Mouse (Mus musculus): ENCODE results near the gene 1110002E22Rik.

The 1110002E22Rik gene

DNA sequence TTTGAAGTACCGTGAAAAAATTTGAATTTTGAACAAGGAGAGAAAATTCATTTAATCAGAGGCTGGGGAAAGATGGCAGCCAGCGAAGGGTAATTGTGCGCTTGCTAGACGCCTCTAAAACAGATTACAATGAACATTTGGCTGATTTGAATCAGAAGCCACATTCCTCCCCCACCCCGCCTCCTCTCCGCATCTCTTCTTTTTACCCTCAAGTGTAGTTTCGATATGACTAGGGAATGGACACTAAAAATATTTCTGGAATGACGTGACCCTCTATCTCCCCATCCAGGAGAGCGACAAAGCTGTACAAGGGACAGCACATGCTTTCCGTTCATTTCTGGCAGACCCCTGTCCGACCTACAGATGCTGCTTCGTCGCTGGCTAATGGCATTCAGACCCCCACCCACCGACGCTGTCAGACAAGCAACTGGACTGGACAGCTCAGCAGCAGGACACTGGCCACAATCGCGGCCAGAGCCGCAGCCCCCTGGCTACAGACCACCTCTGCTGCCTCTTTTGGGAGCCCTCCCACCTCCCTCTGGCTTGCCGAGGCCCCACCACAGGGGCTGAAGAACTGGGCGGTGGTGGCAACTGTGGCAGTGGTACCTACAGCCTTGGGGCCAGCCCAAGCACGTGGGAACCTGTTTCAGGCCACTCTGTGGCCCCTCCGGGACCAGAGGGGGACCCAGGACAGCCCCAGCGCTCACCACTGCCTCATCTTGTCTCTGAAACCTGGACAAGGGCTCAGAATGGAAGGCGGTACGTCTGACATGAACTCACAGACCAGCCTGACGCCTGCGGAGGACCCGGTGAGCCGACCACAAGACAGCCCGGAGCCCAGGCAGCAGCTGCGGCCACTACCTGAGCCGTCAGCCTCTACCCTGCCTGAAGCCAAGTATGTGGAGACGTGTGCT, at the start of gene 1110002E22Rik:
Gene 1110002E22Rik (plus strand): TSS at position 321 of the 914 bp plus-strand sequence.
- DNase-seq (ENCODE audit: low spot score in 2 of 2), result no peak

- DNase-seq (ENCODE audit: low spot score in 2 of 2), result no peak
These were observed 48.0 kb upstream of the 1110002E22Rik start for GRCm38 (mm10) chr3:138016810-138017209.

DNA sequence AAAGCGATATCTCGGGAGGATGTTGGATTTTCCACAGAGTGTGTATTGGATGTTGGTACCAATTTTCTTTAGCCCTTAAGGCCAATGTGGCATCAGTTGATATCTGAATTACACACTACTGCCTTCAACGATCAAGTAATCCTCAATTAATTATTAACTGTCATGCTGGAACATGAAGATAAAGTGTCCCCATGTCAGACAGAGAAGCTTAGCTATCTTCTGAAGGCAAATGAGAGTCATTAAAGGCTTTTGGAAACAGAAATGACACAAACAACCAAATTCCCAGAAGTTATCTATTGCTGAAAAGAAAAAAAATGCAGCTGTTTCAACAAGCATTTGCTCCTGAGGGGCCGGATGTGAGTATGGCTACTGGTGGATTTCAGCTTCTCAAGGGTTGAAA, 42.8 kb upstream of the 1110002E22Rik start:
- DNase-seq (ENCODE audit: low spot score in 2 of 2), result no peak

- no peak for DNase-seq (ENCODE audit: low spot score in 2 of 2)
These were observed 42.2 kb upstream of the 1110002E22Rik start for GRCm38 (mm10) chr3:138022651-138023050.

DNA sequence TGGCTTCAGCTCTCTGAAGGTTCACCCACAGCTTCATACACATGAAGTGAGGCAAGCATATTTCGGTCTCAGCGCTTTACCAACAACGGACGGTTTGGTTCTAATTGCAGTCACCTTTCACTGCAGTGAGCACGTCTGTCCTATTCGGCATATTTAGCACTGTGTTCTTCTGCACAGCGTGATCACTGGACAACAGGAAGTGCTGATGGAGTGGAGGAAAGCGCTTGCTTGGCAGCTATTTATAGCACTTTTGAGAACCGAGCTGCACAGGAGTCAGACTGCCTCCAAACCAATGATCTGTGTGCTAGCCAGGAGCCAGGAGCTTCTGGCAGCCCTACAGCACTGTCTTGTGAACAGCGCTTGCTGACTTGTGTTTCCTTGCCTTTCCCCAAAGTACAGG, 38.6 kb upstream of the 1110002E22Rik start:
- DNase-seq (ENCODE audit: low spot score in 2 of 2), result peak in 1 of 2 experiments; percentile 8

DNA sequence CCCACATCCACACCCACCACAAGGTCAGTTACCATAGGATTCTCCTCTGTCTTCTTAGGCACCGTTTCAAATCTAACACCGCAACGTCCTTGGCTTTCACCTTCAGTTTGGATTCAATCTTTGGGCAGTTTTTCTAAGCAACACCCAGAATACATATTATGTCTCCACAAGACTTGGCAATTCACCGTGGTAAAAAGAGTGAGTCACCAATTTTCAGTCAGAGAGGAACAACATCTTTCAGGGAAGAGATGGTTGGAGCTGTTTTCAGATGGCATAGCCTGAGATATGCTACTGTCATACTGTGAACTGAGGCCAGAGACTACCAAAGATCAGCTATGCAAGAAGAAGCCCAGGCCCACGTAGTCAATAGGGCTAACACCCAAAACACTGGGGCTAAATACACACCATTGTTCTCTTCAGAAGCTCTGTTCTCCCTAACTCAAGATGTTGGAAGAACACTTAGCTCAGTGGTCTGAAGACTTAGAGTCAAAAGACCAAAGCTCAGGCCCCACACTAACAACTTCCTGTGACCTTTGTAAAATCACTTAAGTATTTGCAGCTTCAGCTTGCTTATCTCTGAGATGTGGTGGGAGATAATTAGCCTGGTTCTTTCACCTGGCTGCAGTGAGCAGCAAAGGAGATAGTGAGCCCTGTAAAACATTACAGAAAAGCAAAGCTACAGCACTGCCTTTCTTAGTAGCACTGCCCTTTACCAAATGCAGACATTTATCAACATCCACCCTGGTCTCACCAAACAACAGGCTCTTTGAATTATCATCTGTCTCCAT, 37.1 kb upstream of the 1110002E22Rik start:
- DNase-seq (ENCODE audit: low spot score in 2 of 2), result no peak

- no peak for DNase-seq (ENCODE audit: low spot score in 2 of 2)
These were observed 35.5 kb upstream of the 1110002E22Rik start for GRCm38 (mm10) chr3:138029351-138029750.

DNA sequence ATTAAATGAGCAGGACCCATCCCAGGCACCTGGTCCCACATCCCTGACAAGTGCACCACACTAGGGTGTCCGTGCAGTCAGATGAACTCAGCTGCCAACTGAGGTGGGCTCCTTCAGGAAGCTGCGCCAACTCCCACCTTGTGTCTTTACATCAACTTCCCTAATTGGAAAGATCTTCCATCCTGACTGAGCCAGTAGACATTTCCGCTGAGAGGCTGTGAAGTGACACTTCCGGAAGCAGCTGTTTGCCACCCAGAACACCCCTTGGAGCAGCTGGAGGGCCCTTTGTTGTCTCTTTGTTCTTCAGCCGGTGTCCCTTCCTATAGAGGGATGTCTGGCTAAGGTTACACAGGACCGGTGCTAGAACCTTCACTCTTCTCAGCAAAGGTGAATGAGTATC, 34.3 kb upstream of the 1110002E22Rik start:
- no peak for DNase-seq (ENCODE audit: low spot score in 2 of 2)

DNA sequence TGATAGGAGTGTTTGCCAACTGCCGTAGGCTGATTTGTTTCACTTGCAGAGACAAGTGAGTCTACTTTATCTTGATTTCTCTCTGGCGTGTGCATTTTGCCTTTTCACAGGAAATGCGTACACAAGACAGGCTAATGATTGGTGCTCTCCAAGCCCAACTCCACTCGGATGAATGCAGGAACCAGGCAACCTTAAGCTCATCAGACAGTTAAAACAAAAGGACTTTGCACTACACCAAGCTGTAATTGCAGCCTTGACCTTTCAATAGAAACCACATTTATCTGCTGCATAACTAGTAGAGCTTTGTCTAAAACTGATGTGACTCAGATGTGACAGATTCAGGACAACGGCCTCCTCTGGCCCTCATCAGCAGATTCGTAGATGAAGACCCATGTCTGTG, 30.9 kb upstream of the 1110002E22Rik start:
- no peak for DNase-seq (ENCODE audit: low spot score in 2 of 2)

DNA sequence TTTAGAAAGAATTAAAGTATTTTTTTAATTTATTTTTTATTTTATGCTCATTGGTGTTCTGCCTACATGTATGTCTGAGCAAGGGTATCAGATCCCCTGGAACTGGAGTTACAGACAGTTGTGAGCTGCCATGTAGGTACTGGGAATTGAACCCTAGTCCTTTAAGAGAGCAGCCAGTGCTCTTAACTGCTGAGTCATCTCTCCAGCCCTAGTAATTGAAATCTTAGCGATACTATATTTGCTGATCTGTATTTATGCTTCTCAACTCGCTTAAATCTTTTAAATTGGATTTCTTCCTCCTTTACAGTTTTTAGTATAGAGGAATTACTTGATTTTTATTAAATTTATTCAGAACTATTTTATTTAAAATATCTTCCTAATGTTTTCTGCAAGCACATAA, 23.9 kb upstream of the 1110002E22Rik start:
- DNase-seq (ENCODE audit: low spot score in 2 of 2), result no peak

- no peak for DNase-seq (ENCODE audit: low spot score in 2 of 2)
These were observed 23.1 kb upstream of the 1110002E22Rik start for GRCm38 (mm10) chr3:138041591-138042301.

DNA sequence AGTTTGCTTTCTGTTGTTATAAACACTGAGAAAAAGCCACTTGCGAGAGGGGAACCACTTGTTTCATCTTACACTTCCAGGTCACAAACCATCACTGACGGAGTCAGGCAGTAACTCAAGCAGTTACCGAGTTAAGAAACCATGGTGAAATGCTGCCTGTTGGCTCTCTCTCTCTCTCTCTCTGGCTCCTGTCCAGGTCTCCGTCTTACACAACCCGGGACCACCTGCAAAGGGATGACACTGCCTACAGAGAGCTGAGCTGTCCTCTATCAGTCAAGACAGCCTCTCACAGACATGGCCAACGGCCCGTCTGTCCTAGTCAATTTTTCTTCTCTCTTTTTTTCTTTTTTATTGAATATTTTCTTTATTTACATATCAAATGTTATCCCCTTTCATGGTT, 21.5 kb upstream of the 1110002E22Rik start:
- DNase-seq (ENCODE audit: low spot score in 2 of 2), result no peak

DNA sequence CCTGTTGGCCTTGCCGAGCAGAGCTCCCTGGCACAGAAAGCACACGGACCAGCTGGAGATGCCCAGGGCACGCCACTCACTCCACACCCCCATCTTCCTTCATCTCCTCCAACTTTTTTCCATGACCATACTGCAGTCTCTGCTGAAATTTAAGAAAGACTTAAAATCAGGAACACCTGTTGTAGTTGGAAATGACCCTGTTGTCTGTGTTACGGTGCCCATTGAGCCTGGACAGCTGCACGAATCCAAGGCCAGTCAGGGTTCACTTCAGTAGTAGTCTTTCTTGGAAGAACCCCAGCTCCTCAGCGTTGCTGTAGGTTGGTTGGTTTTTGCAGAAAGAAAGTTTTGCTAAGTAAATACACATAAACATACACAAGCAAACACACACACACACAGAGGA, 15.3 kb upstream of the 1110002E22Rik start:
- DNase-seq (ENCODE audit: low spot score in 2 of 2), result no peak

DNA sequence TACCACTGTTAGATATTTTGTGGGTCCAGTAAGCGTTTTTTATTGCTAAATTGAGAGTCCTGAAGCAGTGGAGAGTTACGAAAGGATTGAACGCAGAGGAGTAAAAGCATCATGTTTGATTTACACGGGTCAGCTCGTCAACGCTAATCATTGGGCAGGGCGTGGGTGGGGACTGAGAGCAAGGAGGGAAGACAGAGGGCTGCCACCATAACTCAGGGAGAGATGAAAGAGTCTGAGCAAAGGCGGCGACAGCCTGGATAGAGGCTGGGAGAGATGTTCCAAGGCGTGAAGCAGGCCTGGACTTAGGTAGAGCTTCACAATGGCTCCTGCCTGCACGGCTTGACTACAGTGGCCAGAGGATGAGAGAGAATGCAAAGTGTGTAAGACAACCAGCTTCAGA, 14.1 kb upstream of the 1110002E22Rik start:
- DNase-seq (ENCODE audit: low spot score in 2 of 2), result no peak

DNA sequence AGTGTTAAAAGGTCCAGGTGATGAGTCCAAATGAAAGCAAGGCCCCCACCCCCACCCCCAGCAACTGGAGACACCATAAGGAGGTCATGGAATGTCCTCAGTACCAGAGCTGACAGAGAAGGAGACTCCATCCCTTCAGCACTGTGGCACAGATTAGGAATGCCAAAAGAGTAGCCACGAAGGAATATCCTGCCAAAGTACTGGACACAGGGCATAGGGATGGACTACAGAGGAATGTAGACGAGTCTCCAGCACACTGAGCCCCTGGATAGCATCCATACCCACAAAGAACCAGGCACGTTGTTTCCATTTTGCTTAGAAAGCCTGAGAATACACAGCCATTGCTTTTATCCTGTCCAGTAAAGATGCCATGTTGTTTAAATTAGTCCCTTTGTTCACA, 13.4 kb upstream of the 1110002E22Rik start:
- DNase-seq (ENCODE audit: low spot score in 2 of 2), result no peak

- no peak for DNase-seq (ENCODE audit: low spot score in 2 of 2)
These were observed 10.9 kb upstream of the 1110002E22Rik start for GRCm38 (mm10) chr3:138053969-138054368.

- no peak for DNase-seq (ENCODE audit: low spot score in 2 of 2)
These were observed 7.9 kb upstream of the 1110002E22Rik start for GRCm38 (mm10) chr3:138056976-138057375.

DNA sequence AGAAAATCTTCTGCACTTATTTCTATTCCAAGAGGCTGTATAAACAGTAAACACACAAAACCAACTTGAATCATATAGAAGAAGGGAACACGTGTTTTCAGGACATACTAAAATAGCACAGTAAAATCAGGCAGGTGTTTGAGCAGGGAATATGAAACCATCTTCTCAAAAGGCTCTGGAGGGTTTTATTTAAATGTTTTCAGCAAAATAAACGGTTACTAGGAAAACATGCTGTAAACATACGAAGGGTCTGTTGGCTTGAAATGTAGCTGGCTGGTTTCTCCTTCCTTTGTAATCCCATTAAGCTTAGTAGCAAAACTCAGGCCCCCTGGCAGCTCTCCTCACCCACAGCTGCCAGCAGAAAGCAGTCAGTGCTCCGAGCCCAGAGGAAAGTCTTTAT, 6.6 kb upstream of the 1110002E22Rik start:
- DNase-seq (ENCODE audit: low spot score in 2 of 2), result no peak

DNA sequence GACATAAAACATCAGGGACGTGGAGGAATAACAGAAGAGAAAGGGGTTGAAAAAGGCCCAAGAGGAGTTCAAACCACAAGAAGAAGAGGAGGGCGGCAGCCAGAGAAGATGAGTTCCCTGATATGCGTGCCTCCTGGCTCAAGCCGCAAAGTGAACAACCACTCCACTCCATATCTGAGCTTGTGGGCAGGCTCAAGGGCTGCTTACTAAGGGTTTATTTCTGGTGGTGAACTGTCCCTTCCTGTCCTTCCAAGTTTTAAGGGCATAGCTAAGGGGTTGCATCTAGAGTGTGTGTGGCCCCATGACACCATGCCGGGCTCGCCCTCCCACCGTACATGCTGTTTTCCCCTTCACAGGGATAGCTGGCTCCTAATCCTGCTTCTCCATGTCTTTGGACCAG, 4.4 kb upstream of the 1110002E22Rik start:
- no peak for DNase-seq (ENCODE audit: low spot score in 2 of 2)

- DNase-seq (ENCODE audit: low spot score in 2 of 2), result no peak
These were observed 3.5 kb upstream of the 1110002E22Rik start for GRCm38 (mm10) chr3:138061205-138061911.

DNA sequence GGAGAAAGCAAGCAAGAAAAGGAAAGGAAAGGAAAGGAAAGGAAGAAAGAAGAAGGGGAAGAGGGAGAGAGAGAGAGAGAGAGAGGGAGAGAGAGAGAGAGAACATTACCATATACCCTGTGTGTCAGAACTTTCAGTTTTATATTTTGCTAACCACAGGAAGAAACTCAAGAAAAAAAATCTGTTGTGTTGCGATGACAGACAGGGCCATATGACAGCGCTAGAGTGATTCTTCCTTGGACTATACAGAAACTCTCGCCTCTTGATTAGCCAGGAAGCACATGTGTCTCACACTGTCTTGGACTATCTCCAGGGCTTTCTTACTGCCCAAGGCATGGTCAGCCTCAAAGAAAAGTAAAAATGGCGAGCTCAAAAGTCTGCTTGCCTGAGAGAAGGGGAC, 2.2 kb upstream of the 1110002E22Rik start:
- DNase-seq (ENCODE audit: low spot score in 2 of 2), result no peak
